Mouse (Mus musculus) bone marrow macrophage, adult 2 months (primary cell): ENCODE results near the gene Serpina10.

Source experiments
- CTCF ChIP-seq: IDR thresholded peaks from 2 replicates; pipeline ENCODE4 v1.5.1; 2012; ENCODE audit warnings: low read depth, mild to moderate bottlenecking, low read length, moderate library complexity
- POLR2A ChIP-seq: IDR thresholded peaks from 2 replicates; pipeline ENCODE4 v1.6.1; 2012; ENCODE audit warnings: mild to moderate bottlenecking, low read depth, low read length, borderline replicate concordance

DNA sequence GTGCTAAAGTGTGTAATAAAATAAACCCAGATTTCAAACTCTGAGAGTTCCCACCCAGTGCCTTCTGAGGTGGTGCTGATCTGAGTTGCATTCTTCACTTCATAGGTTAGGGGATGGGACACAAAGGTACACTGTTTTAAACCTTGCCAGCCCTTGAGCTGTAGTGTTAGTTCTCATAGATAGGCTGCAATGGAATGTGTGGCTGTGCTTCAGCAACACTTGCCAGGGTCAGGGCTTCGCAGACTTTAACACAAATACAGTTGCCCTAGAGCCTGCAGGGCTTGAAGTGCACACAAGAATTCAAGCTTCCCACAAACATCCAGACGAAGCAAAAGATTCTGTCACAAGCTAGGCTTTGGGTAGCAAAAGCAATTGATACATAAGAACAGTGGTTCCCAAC lies 39.7 kb upstream of the Serpina10 start:
- TF ChIP-seq POLR2A (no peak), CTCF (no peak)
